Mouse (Mus musculus): ENCODE data around the gene Fgfr3.

- TF ChIP-seq POLR2A (IDR thresholded peaks at IDR 0.05; ENCODE audit: insufficient read depth, low read length) (no peak), CTCF (IDR thresholded peaks at IDR 0.05; ENCODE audit: low read depth, low read length) (no peak), EP300 (IDR thresholded peaks at IDR 0.05; ENCODE audit: insufficient read depth, low read depth, low read length) (no peak)
These were observed 22.8 kb upstream of the Fgfr3 start for GRCm38 (mm10) chr5:33698669-33699068.

Measured in ES-Bruce4 (cell line).